Mouse (Mus musculus): ENCODE results near the gene Mgll. TPM values are rescaled to one million over a fixed set of nuclear protein-coding genes. Genes with fewer than 3 reads are reported as not detected.

Mgll gene
- polyA plus RNA-seq, 1 experiment from 2014 or later = 8.6 TPM

DNA sequence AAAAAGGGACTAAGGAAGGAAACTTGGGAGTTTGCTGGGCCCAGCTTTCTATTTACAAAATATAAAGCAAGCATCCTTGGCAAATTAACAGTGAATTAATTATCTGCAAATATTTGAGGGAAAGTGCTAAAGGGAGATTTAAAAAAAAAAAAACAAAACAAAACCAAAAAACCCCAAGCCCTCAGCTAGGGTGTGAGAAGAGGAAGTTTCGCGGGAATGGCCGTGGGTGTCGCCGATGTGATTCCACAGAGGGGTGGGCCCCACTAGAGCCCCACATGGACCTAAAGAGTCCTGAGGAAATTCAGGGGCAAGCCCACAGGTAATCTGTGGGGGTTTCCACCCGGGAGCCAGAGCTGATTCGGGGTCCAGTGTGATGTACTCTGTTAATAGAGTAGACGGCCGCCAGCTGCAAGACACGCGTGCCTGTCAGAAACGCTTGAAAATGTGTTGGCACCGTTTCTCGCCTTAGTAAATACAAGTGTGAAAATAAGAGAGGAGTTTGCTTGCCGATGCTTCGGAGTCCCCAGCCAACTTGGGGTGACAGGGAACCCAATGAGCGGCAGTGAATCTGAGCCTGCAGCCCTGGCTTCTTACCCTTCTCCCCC is 46.2 kb downstream of the Mgll start:
- Histone ChIP-seq H3K36me3 (ENCODE audit: control insufficient read depth, insufficient read depth, low read length) (no peaks in the 10 kb centered on the region), H3K27ac (ENCODE audit: low read depth, low read length) (no peak overlapping the region), H3K9me3 (ENCODE audit: control insufficient read depth, low read length) (no peaks in the 10 kb centered on the region), H3K4me2 (ENCODE audit: low read depth) (no peak overlapping the region), H3K4me3 (ENCODE audit: low read depth, low read length) (no peak overlapping the region), H3K9ac (ENCODE audit: low read length) (no peak overlapping the region), H3K27me3 (ENCODE audit: control insufficient read depth, insufficient read depth, low read length) (no peaks in the 10 kb centered on the region), H3K4me1 (ENCODE audit: control insufficient read depth, insufficient read depth, low read length) (no peaks in the 10 kb centered on the region)
- DNase-seq (ENCODE audit: low spot score) (no peak), ATAC-seq (ENCODE audit: insufficient read depth, low FRiP score, low TSS enrichment) (no peak)
- WGBS = 83% methylated on average over 17 of the region's 17 CpGs

DNA sequence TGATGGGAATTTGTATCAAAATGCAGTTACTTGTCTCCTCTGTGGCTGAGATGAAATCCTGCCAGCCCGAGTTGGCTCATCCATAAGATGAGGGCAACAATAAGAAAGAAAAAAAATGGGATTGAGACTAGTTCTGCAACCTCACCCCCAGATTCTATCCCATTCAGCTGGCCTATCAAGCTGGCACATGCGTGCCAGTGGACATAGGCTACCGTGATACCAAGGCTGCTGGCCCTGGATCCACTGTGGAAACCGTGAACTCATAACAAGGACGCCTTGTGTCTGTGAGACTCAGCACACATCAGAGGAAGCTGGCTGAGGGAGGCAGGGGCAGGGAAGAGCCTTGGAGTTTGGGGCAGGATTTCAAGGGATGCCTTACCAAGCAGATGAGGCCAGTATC is 46.8 kb downstream of the Mgll start:
- Histone ChIP-seq H3K27ac (ENCODE audit: low read depth, low read length) (no peak overlapping the region), H3K9ac (ENCODE audit: low read length) (no peak overlapping the region), H3K4me1 (ENCODE audit: control insufficient read depth, insufficient read depth, low read length) (peaks cover 2% of the 10 kb centered on the region), H3K4me3 (ENCODE audit: low read depth, low read length) (no peak overlapping the region), H3K27me3 (ENCODE audit: control insufficient read depth, insufficient read depth, low read length) (no peaks in the 10 kb centered on the region), H3K36me3 (ENCODE audit: control insufficient read depth, insufficient read depth, low read length) (no peaks in the 10 kb centered on the region), H3K4me2 (ENCODE audit: low read depth) (no peak overlapping the region), H3K9me3 (ENCODE audit: control insufficient read depth, low read length) (no peaks in the 10 kb centered on the region)
- DNase-seq (ENCODE audit: low spot score) (no peak), ATAC-seq (ENCODE audit: insufficient read depth, low FRiP score, low TSS enrichment) (no peak)
- WGBS = 87% methylated on average over 5 of the region's 5 CpGs

DNA sequence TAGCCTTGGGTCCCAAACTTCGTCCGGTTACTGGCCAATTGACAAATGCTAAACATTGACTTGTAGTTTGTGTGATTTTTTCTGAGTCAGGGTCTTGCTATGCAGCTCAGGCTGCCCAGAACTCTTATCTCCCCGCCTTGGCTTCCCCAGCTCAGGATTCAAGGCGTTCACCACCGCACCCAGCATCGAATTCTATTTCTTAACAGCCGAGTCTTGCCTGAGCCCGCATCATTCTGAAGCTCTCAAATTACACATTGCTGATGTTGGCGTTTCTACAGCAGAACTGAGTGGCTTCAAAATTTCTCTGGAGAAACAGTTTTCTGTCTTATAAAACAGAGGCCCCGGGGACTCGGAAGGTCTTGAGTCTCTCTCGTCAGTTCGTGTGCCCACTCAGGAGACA is 47.8 kb downstream of the Mgll start:
- 82% methylated on average over 13 of the region's 13 CpGs for WGBS
- no peaks in the 10 kb centered on the region for H3K27me3 ChIP-seq (ENCODE audit: control insufficient read depth, insufficient read depth, low read length)

DNA sequence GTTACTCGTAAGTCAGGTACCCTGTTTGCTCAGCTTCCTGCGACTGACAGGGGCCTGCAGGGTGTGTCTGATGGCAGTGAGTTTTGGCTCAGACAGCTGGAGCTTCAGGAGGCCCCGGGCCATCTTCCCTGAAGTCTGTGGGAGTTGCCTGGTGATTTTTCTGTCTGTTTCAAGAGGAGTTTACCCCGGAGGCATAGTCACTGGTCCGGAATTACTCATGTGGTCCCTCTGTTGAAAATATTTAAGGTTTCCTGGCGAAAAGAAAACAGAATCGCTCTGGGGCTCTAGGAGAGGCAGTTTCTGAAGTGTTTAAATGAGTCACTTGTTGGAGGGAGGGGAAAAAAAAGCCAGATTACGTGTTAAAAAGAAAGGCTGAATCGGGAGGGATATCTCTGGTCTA is 49.8 kb downstream of the Mgll start:
- ATAC-seq (ENCODE audit: insufficient read depth, low FRiP score, low TSS enrichment) (no peak), DNase-seq (ENCODE audit: low spot score) (no peak)
- Histone ChIP-seq H3K27me3 (ENCODE audit: control insufficient read depth, insufficient read depth, low read length) (no peaks in the 10 kb centered on the region), H3K36me3 (ENCODE audit: control insufficient read depth, insufficient read depth, low read length) (no peaks in the 10 kb centered on the region), H3K27ac (ENCODE audit: low read depth, low read length) (no peak overlapping the region), H3K4me2 (ENCODE audit: low read depth) (no peak overlapping the region), H3K9me3 (ENCODE audit: control insufficient read depth, low read length) (no peaks in the 10 kb centered on the region), H3K4me1 (ENCODE audit: control insufficient read depth, insufficient read depth, low read length) (peaks cover 8% of the 10 kb centered on the region), H3K4me3 (ENCODE audit: low read depth, low read length) (no peak overlapping the region), H3K9ac (ENCODE audit: low read length) (no peak overlapping the region)
- WGBS = 78% methylated on average over 9 of the region's 9 CpGs

More for the DNA sequence above, 47.8 kb downstream of the Mgll start:
- DNase-seq (ENCODE audit: low spot score) (no peak), ATAC-seq (ENCODE audit: insufficient read depth, low FRiP score, low TSS enrichment) (no peak)
- H3K9ac ChIP-seq (ENCODE audit: low read length) = no peak overlapping the region
- H3K4me3 ChIP-seq (ENCODE audit: low read depth, low read length) = no peak overlapping the region
- H3K4me2 ChIP-seq (ENCODE audit: low read depth) = no peak overlapping the region
- no peaks in the 10 kb centered on the region for H3K36me3 ChIP-seq (ENCODE audit: control insufficient read depth, insufficient read depth, low read length)
- H3K27ac ChIP-seq (ENCODE audit: low read depth, low read length) = no peak overlapping the region
- no peaks in the 10 kb centered on the region for H3K9me3 ChIP-seq (ENCODE audit: control insufficient read depth, low read length)
- H3K4me1 ChIP-seq (ENCODE audit: control insufficient read depth, insufficient read depth, low read length) = peaks cover 6% of the 10 kb centered on the region

- no peaks in the 10 kb centered on the region for H3K9me3 ChIP-seq (ENCODE audit: control insufficient read depth, low read length)
- WGBS = 80% methylated on average over 14 of the region's 14 CpGs
These were observed 51.1 kb downstream of the Mgll start for GRCm38 (mm10) chr6:88775267-88775666.

DNA sequence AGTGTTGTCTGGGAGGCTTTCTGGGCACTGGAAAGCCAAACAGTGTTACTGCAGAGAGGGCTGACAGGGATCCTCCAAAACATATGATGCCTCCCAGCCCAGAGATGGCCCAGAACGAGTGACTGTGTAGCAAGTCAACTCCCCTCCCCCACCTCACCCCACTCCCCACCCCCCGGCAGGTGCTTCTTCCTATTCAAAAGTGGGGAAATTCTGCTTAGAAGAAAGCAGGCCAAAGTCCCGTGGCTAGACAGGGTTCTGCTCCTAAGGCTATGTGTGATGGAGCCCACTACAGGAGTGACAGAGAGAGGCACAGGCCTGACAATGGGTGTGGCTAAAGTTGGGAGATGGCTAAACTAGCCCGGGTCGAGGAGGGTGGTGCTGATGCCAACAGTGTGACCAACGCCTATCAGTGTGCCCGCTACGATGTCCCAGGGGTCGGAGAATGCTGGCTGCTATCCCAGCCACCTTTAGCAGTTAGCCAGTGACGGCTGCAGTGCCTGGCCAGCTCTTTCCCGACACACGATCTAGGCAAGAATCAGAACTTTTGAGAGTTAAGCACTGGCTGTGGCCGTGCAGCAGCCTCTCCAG is 52.2 kb downstream of the Mgll start:
- ATAC-seq (ENCODE audit: insufficient read depth, low FRiP score, low TSS enrichment) (no peak), DNase-seq (ENCODE audit: low spot score) (no peak)
- no peak overlapping the region for H3K9ac ChIP-seq (ENCODE audit: low read length)
- H3K4me1 ChIP-seq (ENCODE audit: control insufficient read depth, insufficient read depth, low read length) = peaks cover 8% of the 10 kb centered on the region
- H3K4me2 ChIP-seq (ENCODE audit: low read depth) = no peak overlapping the region
- no peaks in the 10 kb centered on the region for H3K27me3 ChIP-seq (ENCODE audit: control insufficient read depth, insufficient read depth, low read length)
- H3K9me3 ChIP-seq (ENCODE audit: control insufficient read depth, low read length) = no peaks in the 10 kb centered on the region
- no peaks in the 10 kb centered on the region for H3K36me3 ChIP-seq (ENCODE audit: control insufficient read depth, insufficient read depth, low read length)
- no peak overlapping the region for H3K27ac ChIP-seq (ENCODE audit: low read depth, low read length)
- 67% methylated on average over 13 of the region's 13 CpGs for WGBS
- H3K4me3 ChIP-seq (ENCODE audit: low read depth, low read length) = no peak overlapping the region

More at GRCm38 (mm10) chr6:88775267-88775666, 51.1 kb downstream of the Mgll start:
- Histone ChIP-seq H3K27ac (ENCODE audit: low read depth, low read length) (no peak overlapping the region), H3K27me3 (ENCODE audit: control insufficient read depth, insufficient read depth, low read length) (no peaks in the 10 kb centered on the region), H3K36me3 (ENCODE audit: control insufficient read depth, insufficient read depth, low read length) (no peaks in the 10 kb centered on the region), H3K9ac (ENCODE audit: low read length) (no peak overlapping the region), H3K4me1 (ENCODE audit: control insufficient read depth, insufficient read depth, low read length) (peaks cover 8% of the 10 kb centered on the region), H3K4me3 (ENCODE audit: low read depth, low read length) (no peak overlapping the region), H3K4me2 (ENCODE audit: low read depth) (no peak overlapping the region)
- DNase-seq (ENCODE audit: low spot score) (no peak), ATAC-seq (ENCODE audit: insufficient read depth, low FRiP score, low TSS enrichment) (no peak)

DNA sequence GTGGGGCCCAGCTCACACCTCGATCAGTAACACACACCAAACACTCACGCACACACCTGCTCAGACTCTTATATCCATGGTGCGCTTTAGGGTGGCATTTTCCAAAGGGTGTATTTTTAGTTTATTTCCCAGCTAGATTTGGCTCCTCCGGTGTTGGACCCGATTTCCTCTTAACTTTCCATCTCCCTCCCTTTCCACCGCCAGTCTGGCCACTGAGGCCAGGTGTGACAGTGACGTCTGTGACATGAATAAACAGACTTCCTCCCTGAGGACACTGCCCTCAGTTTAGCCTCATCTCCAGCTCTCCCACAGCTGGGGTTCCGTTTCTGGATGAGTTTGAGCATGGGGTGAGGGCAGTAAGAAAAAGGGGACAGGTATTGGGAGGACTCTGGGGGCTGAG is 52.8 kb downstream of the Mgll start:
- Histone ChIP-seq H3K9ac (ENCODE audit: low read length) (no peak overlapping the region), H3K27ac (ENCODE audit: low read depth, low read length) (no peak overlapping the region), H3K4me2 (ENCODE audit: low read depth) (no peak overlapping the region), H3K27me3 (ENCODE audit: control insufficient read depth, insufficient read depth, low read length) (no peaks in the 10 kb centered on the region), H3K4me3 (ENCODE audit: low read depth, low read length) (no peak overlapping the region), H3K36me3 (ENCODE audit: control insufficient read depth, insufficient read depth, low read length) (no peaks in the 10 kb centered on the region), H3K4me1 (ENCODE audit: control insufficient read depth, insufficient read depth, low read length) (peaks cover 8% of the 10 kb centered on the region), H3K9me3 (ENCODE audit: control insufficient read depth, low read length) (no peaks in the 10 kb centered on the region)
- 78% methylated on average over 8 of the region's 8 CpGs for WGBS
- DNase-seq (ENCODE audit: low spot score) = no peak
- no peak for ATAC-seq (ENCODE audit: insufficient read depth, low FRiP score, low TSS enrichment)

DNA sequence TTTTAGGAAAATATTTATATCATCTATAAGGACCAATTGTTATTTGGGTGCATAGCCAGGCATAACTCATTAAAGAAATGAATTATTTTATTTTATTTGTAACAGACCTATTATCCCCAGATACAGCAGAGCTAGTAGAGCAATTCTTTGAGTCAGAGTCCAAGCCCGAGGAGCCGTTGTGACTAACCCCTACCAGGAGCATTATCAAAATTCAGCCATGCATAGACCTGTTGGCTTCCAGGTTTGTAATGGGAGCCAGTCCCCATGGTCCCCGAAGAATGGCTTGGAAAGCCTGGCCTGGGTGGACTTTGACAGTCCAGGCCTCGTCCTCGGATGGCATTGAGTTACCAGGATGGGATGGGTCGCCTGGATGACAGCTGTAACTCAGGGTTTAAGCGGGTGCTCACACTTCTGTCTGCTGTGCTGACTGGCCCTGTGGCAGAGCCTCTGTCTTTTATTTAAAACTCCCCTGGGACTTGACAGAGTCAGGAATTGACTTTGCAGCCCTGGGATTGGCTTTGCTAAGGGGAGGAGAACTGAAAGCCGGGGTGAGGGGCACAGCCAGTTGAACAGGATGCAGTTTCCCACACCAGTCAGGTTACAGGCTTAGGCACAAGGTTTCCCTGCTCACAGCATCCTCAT is 54.0 kb downstream of the Mgll start:
- H3K27me3 ChIP-seq (ENCODE audit: control insufficient read depth, insufficient read depth, low read length) = no peaks in the 10 kb centered on the region
- H3K9me3 ChIP-seq (ENCODE audit: control insufficient read depth, low read length) = no peaks in the 10 kb centered on the region
- H3K27ac ChIP-seq (ENCODE audit: low read depth, low read length) = no peak overlapping the region
- WGBS = 35% methylated on average over 8 of the region's 8 CpGs
- DNase-seq (ENCODE audit: low spot score) = no peak
- H3K4me1 ChIP-seq (ENCODE audit: control insufficient read depth, insufficient read depth, low read length) = peaks cover 8% of the 10 kb centered on the region
- no peak for ATAC-seq (ENCODE audit: insufficient read depth, low FRiP score, low TSS enrichment)
- no peak overlapping the region for H3K4me2 ChIP-seq (ENCODE audit: low read depth)
- H3K36me3 ChIP-seq (ENCODE audit: control insufficient read depth, insufficient read depth, low read length) = no peaks in the 10 kb centered on the region
- no peak overlapping the region for H3K4me3 ChIP-seq (ENCODE audit: low read depth, low read length)
- H3K9ac ChIP-seq (ENCODE audit: low read length) = no peak overlapping the region

DNA sequence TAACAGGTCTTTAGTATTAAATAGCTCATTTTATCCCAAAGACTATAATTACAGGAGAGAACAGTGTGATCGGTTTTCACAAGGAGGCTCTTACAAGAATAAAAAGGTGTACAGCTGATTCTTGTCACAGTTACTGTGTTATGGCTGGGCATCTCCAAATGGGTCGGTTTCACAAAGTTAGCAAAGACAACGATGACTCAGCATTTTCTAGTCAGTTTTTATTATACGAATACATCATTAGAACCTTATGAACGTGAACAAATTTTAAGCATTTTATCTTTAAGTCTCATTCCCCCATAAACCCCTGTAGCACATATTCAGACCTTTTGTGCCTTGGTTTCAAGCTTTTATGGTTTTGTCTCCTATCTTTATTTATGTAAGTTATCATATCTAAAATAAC is 55.5 kb downstream of the Mgll start:
- ATAC-seq (ENCODE audit: insufficient read depth, low FRiP score, low TSS enrichment) = no peak
- Histone ChIP-seq H3K9ac (ENCODE audit: low read length) (no peak overlapping the region), H3K27ac (ENCODE audit: low read depth, low read length) (no peak overlapping the region), H3K4me3 (ENCODE audit: low read depth, low read length) (no peak overlapping the region), H3K27me3 (ENCODE audit: control insufficient read depth, insufficient read depth, low read length) (no peaks in the 10 kb centered on the region), H3K4me2 (ENCODE audit: low read depth) (no peak overlapping the region), H3K4me1 (ENCODE audit: control insufficient read depth, insufficient read depth, low read length) (peaks cover 8% of the 10 kb centered on the region), H3K9me3 (ENCODE audit: control insufficient read depth, low read length) (no peaks in the 10 kb centered on the region), H3K36me3 (ENCODE audit: control insufficient read depth, insufficient read depth, low read length) (no peaks in the 10 kb centered on the region)
- DNase-seq (ENCODE audit: low spot score) = no peak
- WGBS = 85% methylated on average over 5 of the region's 5 CpGs
